Mouse (Mus musculus) layer of hippocampus, adult 2 months (tissue): ENCODE data around the gene A430078G23Rik. TPM values are rescaled to one million over a fixed set of nuclear protein-coding genes. Genes with fewer than 3 reads are reported as not detected.
A peak's percentile ranks its signal among the peaks of the same experiment; 100 is the strongest.
"Not testable (repeated sequence)": the region's sequence is repeated elsewhere in the genome, so short reads cannot be mapped to it uniquely, and the experiment has no call there.

Experiments used
- DNase-seq, 2 experiments: peaks; one replicate each; pipeline ENCODE4 v3.0.0; 2022; ENCODE audit warnings: low spot score in 2 of 2
- H3K27ac ChIP-seq: fragments of 200-600 bp; 2 replicates; pipeline ENCODE4 v1.8.1; 2022
- H3K4me3 ChIP-seq: fragments of 200-600 bp; 2 replicates; pipeline ENCODE4 v1.8.1; 2022; ENCODE audit warnings: mild to moderate bottlenecking
- CTCF ChIP-seq: fragments of 200-600 bp; conservative IDR thresholded peaks from 2 replicates; pipeline ENCODE4 v1.8.1; 2022; ENCODE audit warnings: antibody characterized with exemption, mild to moderate bottlenecking, moderate library complexity
- total RNA-seq, 2 experiments: library from RNA; stranded (reverse); gene quantifications; 2 replicates each; pipeline ENCODE4 v1.2.3; 2021

The A430078G23Rik gene
- total RNA-seq, 2 experiments from 2014 or later: not detected

DNA sequence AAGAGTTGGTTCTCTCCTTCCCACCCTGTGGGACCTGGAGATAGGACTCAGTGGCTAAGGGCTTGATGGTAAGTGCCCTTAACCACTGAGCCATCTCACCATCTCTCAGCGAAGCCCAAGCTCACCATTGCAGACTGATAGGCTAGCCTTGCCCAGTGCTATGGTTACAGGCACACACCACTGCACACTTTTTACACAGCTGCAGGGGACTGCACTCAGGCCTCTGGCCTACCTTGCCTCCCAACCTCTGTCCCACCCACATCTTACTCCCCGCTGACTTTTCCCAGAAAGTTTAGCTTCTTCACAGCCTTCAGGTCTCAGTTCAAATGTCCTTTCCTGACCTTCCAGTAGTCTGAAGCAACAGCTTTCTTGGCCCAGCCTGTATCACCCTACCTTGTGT, 21.5 kb upstream of the A430078G23Rik start:
- TF ChIP-seq CTCF: no peak
- Histone ChIP-seq H3K27ac (no peak overlapping the region), H3K4me3 (no peak overlapping the region)
- DNase-seq: no peak

DNA sequence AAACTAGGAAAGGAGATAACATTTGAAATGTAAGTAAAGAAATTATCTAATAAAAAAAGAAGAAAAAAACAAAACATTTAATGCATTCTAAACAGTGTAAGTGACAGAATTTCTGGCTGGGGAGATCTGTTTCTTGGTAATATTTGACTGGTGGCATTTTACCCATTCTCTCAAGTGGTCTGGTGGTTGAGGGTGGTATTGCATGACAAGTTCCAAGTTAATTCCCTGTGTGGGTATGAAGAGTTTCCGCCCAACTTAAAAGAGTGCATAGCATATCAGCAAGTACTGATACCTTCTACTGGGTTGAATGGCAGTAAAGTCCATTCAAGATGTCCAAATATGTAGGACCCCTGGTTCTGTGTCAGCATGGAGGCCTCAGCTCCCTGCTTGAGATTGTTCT, 17.3 kb upstream of the A430078G23Rik start:
- Histone ChIP-seq H3K27ac (no peak overlapping the region), H3K4me3 (no peak overlapping the region)
- TF ChIP-seq CTCF: peak; percentile 58
- no peak for DNase-seq

DNA sequence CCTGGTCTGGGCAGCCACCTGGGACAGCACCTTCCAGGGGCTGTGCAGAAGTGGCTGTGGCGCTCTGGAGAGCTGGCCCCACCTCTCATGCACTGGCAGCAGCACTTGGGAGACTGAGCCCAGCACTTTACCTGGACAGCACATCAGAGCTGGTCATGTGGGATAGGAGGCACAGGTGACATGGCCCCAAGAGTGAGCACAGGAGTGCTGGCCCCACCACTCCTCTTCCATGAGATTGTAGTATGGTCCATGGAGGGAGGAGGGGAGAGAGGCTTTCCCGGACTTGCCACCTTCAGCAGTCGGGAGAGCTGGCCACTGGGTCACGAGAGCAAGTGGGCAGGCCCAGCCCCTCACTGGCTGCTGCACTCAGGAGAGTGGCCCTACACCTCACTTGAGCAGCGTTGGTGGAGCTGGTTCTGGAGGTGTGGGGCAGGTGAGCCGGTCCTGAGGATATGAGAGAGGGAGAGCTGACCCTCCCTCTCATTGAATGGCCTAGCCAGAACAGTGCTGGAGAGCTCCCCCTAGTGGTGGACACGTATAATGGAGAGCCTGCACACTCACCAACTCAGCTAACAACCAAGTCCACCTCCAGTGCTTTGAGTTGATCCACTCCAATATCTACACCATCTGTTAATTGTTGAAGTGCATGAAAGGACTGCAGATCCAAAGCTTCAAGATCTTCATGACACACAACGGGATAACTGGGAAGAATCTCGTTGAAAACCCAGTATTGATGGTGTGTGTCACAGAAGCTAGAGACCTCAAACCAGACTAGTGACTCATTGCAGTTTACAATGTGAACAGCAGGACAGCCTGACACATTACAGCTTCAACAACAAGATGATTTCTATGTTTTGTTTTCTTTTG, 16.3 kb upstream of the A430078G23Rik start:
- TF ChIP-seq CTCF: peak; percentile 94
- DNase-seq: peak; percentile 16 to 58
- H3K27ac ChIP-seq: no peak overlapping the region
- no peak overlapping the region for H3K4me3 ChIP-seq

DNA sequence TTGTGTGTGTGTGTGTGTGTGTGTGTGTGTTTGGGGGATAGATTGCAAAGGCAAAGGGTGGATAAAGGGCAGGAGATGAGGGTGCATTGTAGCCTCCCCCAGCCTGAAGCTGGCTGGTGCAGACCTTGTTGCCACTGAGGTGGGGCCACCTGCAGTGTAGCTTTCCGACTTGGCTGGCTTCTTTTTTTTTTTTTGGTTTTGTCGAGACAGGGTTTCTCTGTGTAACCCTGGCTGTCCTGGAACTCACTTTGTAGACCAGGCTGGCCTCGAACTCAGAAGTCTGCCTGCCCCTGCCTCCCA, 15.7 kb upstream of the A430078G23Rik start:
- not testable (repeated sequence) for H3K27ac ChIP-seq, H3K4me3 ChIP-seq, DNase-seq

DNA sequence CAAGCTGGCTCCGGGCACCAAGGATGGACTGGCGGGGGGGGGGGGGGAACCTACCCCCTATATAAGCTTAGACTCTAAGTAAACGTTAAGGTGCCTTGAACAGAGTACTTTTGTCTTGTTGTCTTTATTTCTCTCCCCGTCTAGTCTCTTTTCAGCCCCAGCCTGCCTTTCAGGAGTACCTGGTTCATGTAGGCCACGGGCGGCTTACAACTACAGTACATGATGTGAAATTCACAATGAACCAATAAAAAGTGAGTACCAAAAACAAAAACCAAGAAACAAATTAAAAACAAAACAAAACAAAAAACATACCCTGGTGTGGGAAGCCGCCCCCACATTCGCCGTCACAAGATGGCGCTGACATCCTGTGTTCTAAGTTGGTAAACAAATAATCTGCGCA, 15.2 kb upstream of the A430078G23Rik start:
- H3K4me3 ChIP-seq: no peak overlapping the region
- no peak overlapping the region for H3K27ac ChIP-seq
- DNase-seq: no peak
- no peak for TF ChIP-seq CTCF

- H3K4me3 ChIP-seq, H3K27ac ChIP-seq: not testable (repeated sequence)
Measured at GRCm38 (mm10) chr8:3340711-3341110, 12.5 kb upstream of the A430078G23Rik start.

GRCm38 (mm10) chr8:3345337-3345736, 7.9 kb upstream of the A430078G23Rik start:
- no peak for TF ChIP-seq CTCF
- DNase-seq: no peak
- no peak overlapping the region for H3K27ac ChIP-seq
- H3K4me3 ChIP-seq: no peak overlapping the region

More at GRCm38 (mm10) chr8:3340711-3341110, 12.5 kb upstream of the A430078G23Rik start:
- DNase-seq: not testable (repeated sequence)

DNA sequence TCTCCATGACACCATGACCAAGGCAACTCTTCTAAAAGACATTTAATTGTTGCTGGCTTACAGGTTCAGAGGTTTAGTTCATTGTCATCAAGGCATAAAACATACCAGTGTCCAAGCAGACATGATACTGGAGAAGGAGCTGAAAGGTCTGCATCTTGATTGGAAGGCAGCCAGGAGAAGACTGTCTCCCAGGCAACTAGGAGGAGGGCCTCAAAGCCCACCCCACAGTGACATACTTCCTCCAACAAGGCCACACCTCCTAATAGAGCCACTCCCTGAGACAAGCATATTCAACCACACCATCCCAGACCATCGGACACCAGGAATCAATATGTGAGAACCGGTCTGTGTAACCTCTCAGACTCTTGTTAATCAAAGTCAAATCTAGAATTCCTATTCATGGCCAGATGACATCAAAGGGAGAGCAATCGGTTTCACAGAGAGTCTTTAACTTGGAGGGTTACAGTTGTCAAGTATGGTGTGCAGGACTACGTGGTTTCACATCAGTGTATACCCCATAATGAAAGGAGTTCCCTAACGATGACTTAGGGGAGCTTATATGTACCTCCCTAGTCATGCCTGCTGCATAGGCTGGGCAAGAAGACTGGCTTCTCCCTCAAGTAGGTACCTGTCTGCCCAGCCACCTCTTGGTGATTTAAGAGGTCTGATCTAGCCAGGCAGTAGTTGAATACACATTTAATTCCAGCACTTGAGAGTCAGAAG, 6.4 kb upstream of the A430078G23Rik start:
- TF ChIP-seq CTCF: no peak
- no peak for DNase-seq

DNA sequence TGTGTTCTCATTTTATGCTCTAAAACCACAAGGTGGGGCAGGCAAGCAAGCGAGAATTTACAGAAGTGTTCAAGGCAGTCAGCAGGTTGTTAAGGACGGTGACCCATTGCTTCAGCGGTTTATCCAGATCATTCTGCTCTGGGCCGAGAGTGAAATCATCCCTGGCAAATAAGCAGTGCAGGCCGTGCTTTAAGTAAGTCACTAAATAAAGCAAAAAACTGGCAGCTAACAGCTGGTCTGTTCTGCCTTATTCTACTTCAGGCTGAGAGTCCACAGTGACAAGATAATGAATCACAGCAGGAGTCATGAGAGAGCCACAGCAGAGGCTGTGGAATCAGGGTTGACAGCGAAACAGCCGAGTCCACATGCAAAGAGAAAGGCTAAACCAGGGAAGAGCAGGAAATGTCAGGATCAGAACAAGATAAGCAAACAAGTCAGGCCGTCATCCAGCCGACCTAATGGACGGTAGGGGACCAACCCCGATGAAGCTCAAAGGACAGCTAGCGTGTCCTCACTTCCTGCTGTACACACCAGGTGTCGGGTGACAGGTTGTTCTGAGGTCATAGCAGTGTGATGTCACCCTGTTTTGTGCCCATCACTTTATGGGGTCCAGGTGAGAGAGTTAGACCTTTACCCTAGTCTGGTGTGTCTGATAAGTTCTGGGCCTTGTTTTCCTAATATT, 4.9 kb upstream of the A430078G23Rik start:
- no peak overlapping the region for H3K4me3 ChIP-seq
- DNase-seq: no peak
- TF ChIP-seq CTCF: no peak
- H3K27ac ChIP-seq: no peak overlapping the region

More for the DNA sequence above, 6.4 kb upstream of the A430078G23Rik start:
- Histone ChIP-seq H3K27ac (no peak overlapping the region), H3K4me3 (no peak overlapping the region)

GRCm38 (mm10) chr8:3350747-3351146, 2.5 kb upstream of the A430078G23Rik start:
- H3K27ac ChIP-seq: no peak overlapping the region
- H3K4me3 ChIP-seq: no peak overlapping the region
- no peak for TF ChIP-seq CTCF
- DNase-seq: no peak

GRCm38 (mm10) chr8:3352715-3353114, 500 bp upstream of the A430078G23Rik start:
- TF ChIP-seq CTCF: no peak
- Histone ChIP-seq H3K27ac (no peak overlapping the region), H3K4me3 (no peak overlapping the region)
- no peak for DNase-seq

GRCm38 (mm10) chr8:3353811-3354442, 712 bp downstream of the A430078G23Rik start:
- no peak overlapping the region for H3K4me3 ChIP-seq
- no peak for TF ChIP-seq CTCF
- DNase-seq: no peak
- no peak overlapping the region for H3K27ac ChIP-seq

GRCm38 (mm10) chr8:3354443-3354812, 1.2 kb downstream of the A430078G23Rik start:
- TF ChIP-seq CTCF: no peak
- no peak overlapping the region for H3K27ac ChIP-seq
- no peak overlapping the region for H3K4me3 ChIP-seq
- no peak for DNase-seq
